Mouse (Mus musculus) liver, postnatal 0 days (tissue): ENCODE data around the gene Pafah1b3. TPM values are rescaled to one million over a fixed set of nuclear protein-coding genes. Genes with fewer than 3 reads are reported as not detected.

Source experiments
- ATAC-seq: fragments of 200-750 bp; cut with Nextera tagmentation; 2 replicates; pipeline ENCODE4 v1.8.0; 2017; ENCODE audit warnings: mild to moderate bottlenecking, moderate library complexity
- DNase-seq: peaks from one replicate; pipeline ENCODE4 v3.0.0-alpha.2; 2016
- H3K27ac ChIP-seq: fragments of 300-500 bp; sonication (generic); 2 replicates; pipeline ENCODE4 v1.5.1; 2014; ENCODE audit warnings: antibody characterized with exemption, moderate library complexity, mild to moderate bottlenecking, low read depth
- H3K27me3 ChIP-seq: fragments of 300-500 bp; sonication (generic); 2 replicates; pipeline ENCODE4 v1.6.1; 2014; ENCODE audit warnings: low read length, control low read depth, mixed read lengths; ENCODE audit not compliant: insufficient read depth
- H3K36me3 ChIP-seq: fragments of 300-500 bp; sonication (generic); replicated peaks from 2 replicates; pipeline ENCODE4 v1.6.1; 2014; ENCODE audit warnings: mild to moderate bottlenecking, control low read depth, low read length, moderate library complexity, mixed read lengths; ENCODE audit not compliant: insufficient read depth
- H3K4me1 ChIP-seq: fragments of 300-500 bp; sonication (generic); 2 replicates; pipeline ENCODE4 v1.6.1; 2014; ENCODE audit warnings: antibody characterized with exemption, mild to moderate bottlenecking, control low read depth; ENCODE audit not compliant: insufficient read depth
- H3K4me2 ChIP-seq: fragments of 300-500 bp; sonication (generic); 2 replicates; pipeline ENCODE4 v1.6.1; 2014; ENCODE audit warnings: low read depth, mild to moderate bottlenecking, low read length, moderate library complexity, mixed read lengths
- H3K4me3 ChIP-seq: fragments of 300-500 bp; sonication (generic); 2 replicates; pipeline ENCODE4 v1.5.1; 2014; ENCODE audit warnings: low read depth, low read length
- H3K9ac ChIP-seq: fragments of 300-500 bp; sonication (generic); replicated peaks from 2 replicates; pipeline ENCODE4 v1.6.1; 2014; ENCODE audit warnings: mild to moderate bottlenecking, moderate library complexity
- H3K9me3 ChIP-seq: fragments of 300-500 bp; sonication (generic); 2 replicates; pipeline ENCODE4 v1.6.1; 2016; ENCODE audit warnings: mild to moderate bottlenecking, control low read depth, low read length, mixed read lengths
- CTCF ChIP-seq: sonication (generic); IDR thresholded peaks from 2 replicates; pipeline ENCODE4 v1.5.1; 2016; ENCODE audit warnings: antibody characterized with exemption, low read depth
- EP300 ChIP-seq: IDR thresholded peaks from 2 replicates; pipeline ENCODE4 v1.6.1; 2016; ENCODE audit warnings: antibody characterized with exemption, low read depth, mild to moderate bottlenecking
- WGBS: fragments of 180-500 bp; shearing (Covaris S2); extraction: QIAGEN DNeasy Blood & Tissue Kit; methylation state at CpG from one replicate; pipeline ENCODE4 v1.1.7; 2014; ENCODE audit not compliant: insufficient replicate concordance; 5-methylcytosine and 5-hydroxymethylcytosine counted together
- polyA plus RNA-seq: library from polyadenylated mRNA; unstranded; fragments of >200 nt; fragmentation: Nextera tagmentation; extraction: Ambion mirVana; gene quantifications from 2 replicates; pipeline ENCODE4 v1.2.1, GENCODE M21; 2015

The Pafah1b3 gene
- polyA plus RNA-seq, 1 experiment from 2014 or later: 25.4 TPM

- Histone ChIP-seq H3K4me3 (no peak overlapping the region), H3K27ac (no peak overlapping the region), H3K9me3 (no peaks in the 10 kb centered on the region), H3K36me3 (peaks cover 38% of the 10 kb centered on the region), H3K9ac (no peak overlapping the region), H3K27me3 (no peaks in the 10 kb centered on the region), H3K4me2 (no peak overlapping the region), H3K4me1 (peaks cover 12% of the 10 kb centered on the region)
- TF ChIP-seq CTCF (no peak), EP300 (no peak)
- no peak for DNase-seq
- 81% methylated on average over 12 of the region's 12 CpGs for WGBS
- no peak for ATAC-seq
Measured at GRCm38 (mm10) chr7:25294960-25295722, 2.6 kb downstream of the Pafah1b3 start.

GRCm38 (mm10) chr7:25294495-25294894 lies 3.3 kb downstream of the Pafah1b3 start:
- H3K9ac ChIP-seq: no peak overlapping the region
- H3K4me2 ChIP-seq: no peak overlapping the region
- H3K36me3 ChIP-seq: peaks cover 44% of the 10 kb centered on the region
- 85% methylated on average over 4 of the region's 4 CpGs for WGBS
- no peaks in the 10 kb centered on the region for H3K27me3 ChIP-seq
- H3K4me3 ChIP-seq: no peak overlapping the region
- no peak for ATAC-seq
- peaks cover 12% of the 10 kb centered on the region for H3K4me1 ChIP-seq
- no peak for DNase-seq
- TF ChIP-seq CTCF: no peak
- H3K9me3 ChIP-seq: no peaks in the 10 kb centered on the region
- H3K27ac ChIP-seq: no peak overlapping the region

DNA sequence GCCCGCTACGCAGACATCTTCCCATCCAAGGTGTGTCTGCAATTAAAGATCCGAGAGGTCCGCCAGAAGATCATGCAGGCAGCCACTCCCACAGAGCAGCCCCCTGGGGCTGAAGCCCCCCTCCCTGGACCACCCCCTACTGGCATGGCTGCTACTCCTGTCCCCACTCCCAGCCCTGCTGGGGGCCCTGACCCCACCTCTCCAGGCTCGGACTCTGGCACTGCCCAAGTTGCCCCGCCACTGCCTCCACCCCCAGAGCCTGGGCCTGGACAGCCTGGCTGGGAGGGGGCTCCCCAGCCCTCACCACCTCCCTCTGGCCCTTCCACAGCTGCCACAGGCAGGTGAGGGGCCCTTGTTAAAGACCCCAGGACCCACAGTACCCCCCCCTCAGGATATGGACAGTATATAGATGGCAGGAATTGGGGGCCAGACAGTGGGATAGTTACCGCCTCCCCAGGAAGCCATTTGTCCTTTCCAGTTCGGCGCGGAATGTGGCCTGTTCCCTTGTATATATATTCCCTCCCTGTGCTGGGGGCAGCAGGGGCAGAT lies 4.5 kb downstream of the Pafah1b3 start:
- ATAC-seq (no peak), DNase-seq (no peak)
- peaks cover 12% of the 10 kb centered on the region for H3K4me1 ChIP-seq

DNA sequence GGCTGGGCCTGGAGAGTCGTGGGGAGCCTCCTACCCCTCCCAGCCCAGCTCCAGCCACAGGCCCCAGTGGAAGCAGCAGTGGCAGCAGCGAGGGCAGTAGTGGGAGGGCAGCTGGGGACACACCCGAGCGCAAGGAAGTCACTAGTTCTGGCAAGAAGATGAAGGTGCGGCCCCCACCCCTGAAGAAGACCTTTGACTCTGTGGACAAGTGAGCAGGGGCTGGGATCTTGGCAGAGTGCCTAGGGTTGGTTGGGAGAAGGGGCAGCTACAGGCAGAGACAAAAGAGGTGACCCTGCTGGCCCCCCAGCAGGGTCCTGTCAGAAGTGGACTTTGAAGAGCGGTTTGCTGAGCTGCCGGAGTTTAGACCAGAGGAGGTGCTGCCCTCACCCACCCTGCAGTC lies 5.7 kb downstream of the Pafah1b3 start:
- Histone ChIP-seq H3K4me2 (no peak overlapping the region), H3K36me3 (peaks cover 68% of the 10 kb centered on the region), H3K4me1 (peaks cover 7% of the 10 kb centered on the region), H3K9me3 (no peaks in the 10 kb centered on the region), H3K4me3 (no peak overlapping the region), H3K27me3 (no peaks in the 10 kb centered on the region), H3K27ac (no peak overlapping the region), H3K9ac (no peak overlapping the region)
- WGBS: 65% methylated on average over 7 of the region's 7 CpGs
- no peak for DNase-seq
- ATAC-seq: no peak
- no peak for TF ChIP-seq EP300
- TF ChIP-seq CTCF: no peak

More for the DNA sequence above, 4.5 kb downstream of the Pafah1b3 start:
- Histone ChIP-seq H3K9me3 (no peaks in the 10 kb centered on the region), H3K36me3 (peaks cover 57% of the 10 kb centered on the region), H3K27ac (no peak overlapping the region), H3K4me2 (no peak overlapping the region), H3K4me3 (no peak overlapping the region), H3K9ac (no peak overlapping the region), H3K27me3 (no peaks in the 10 kb centered on the region)
- TF ChIP-seq EP300 (no peak), CTCF (no peak)
- WGBS: 87% methylated on average over 10 of the region's 10 CpGs

DNA sequence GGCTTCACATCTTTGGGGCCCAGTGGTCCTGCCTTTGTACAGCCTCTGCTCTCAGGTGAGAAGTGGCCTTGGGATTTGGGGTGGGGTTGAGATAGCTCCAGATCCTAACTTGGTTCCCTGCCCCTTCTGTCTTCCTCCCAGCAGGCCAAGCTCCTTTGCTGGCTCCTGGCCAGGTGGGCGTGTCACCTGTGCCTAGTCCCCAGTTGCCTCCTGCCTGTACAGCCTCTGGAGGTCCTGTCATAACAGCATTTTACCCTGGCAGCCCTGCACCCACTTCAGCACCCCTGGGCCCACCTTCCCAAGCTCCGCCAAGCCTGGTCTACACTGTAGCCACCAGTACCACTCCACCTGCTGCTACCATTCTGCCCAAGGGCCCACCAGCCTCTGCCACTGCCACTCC lies 6.9 kb downstream of the Pafah1b3 start:
- Histone ChIP-seq H3K9me3 (no peaks in the 10 kb centered on the region), H3K27ac (no peak overlapping the region), H3K9ac (no peak overlapping the region), H3K4me2 (no peak overlapping the region), H3K36me3 (peaks cover 80% of the 10 kb centered on the region), H3K27me3 (no peaks in the 10 kb centered on the region), H3K4me3 (no peak overlapping the region), H3K4me1 (no peaks in the 10 kb centered on the region)
- 68% methylated on average over 2 of the region's 2 CpGs for WGBS
- peak; percentile 72 for DNase-seq
- no peak for TF ChIP-seq CTCF
- no peak for TF ChIP-seq EP300
- no peak for ATAC-seq

GRCm38 (mm10) chr7:25290463-25290862 lies 7.3 kb downstream of the Pafah1b3 start:
- no peak overlapping the region for H3K27ac ChIP-seq
- H3K27me3 ChIP-seq: no peaks in the 10 kb centered on the region
- 94% methylated on average over 1 of the region's 1 CpGs for WGBS
- H3K9ac ChIP-seq: no peak overlapping the region
- no peak for DNase-seq
- peaks cover 85% of the 10 kb centered on the region for H3K36me3 ChIP-seq
- no peaks in the 10 kb centered on the region for H3K4me1 ChIP-seq
- H3K4me3 ChIP-seq: no peak overlapping the region
- H3K4me2 ChIP-seq: no peak overlapping the region
- TF ChIP-seq CTCF (no peak), EP300 (no peak)
- ATAC-seq: no peak
- H3K9me3 ChIP-seq: no peaks in the 10 kb centered on the region
